Mouse (Mus musculus) small intestine, adult 2 months (tissue): ENCODE results near the gene Abhd16b. TPM values are rescaled to one million over a fixed set of nuclear protein-coding genes. Genes with fewer than 3 reads are reported as not detected.

Experiments
- H3K27ac ChIP-seq: fragments of 200-500 bp; 2 replicates; pipeline ENCODE4 v1.5.1; 2012; ENCODE audit warnings: low read depth, low read length, control low read depth, inconsistent platforms; ENCODE audit not compliant: insufficient read depth
- H3K27me3 ChIP-seq: fragments of 200-500 bp; 2 replicates; pipeline ENCODE4 v1.6.1; 2012; ENCODE audit warnings: mild to moderate bottlenecking, moderate library complexity, low read length, inconsistent platforms; ENCODE audit not compliant: control insufficient read depth, insufficient read depth
- H3K36me3 ChIP-seq: fragments of 200-500 bp; 2 replicates; pipeline ENCODE4 v1.6.1; 2012; ENCODE audit warnings: mild to moderate bottlenecking, low read length, control low read depth, inconsistent platforms; ENCODE audit not compliant: control insufficient read depth, insufficient read depth
- H3K4me1 ChIP-seq: fragments of 200-500 bp; 2 replicates; pipeline ENCODE4 v1.6.1; 2012; ENCODE audit warnings: low read length, inconsistent platforms, mixed read lengths; ENCODE audit not compliant: control insufficient read depth, insufficient read depth, insufficient read length
- H3K4me3 ChIP-seq: fragments of 200-500 bp; 2 replicates; pipeline ENCODE4 v1.5.1; 2012; ENCODE audit warnings: low read depth, mild to moderate bottlenecking, control low read depth, inconsistent platforms, low read length, moderate library complexity
- CTCF ChIP-seq: fragments of 200-500 bp; IDR thresholded peaks from 2 replicates; pipeline ENCODE4 v1.5.1; 2012; ENCODE audit warnings: low read depth, mild to moderate bottlenecking, control low read depth, inconsistent platforms, low read length, moderate library complexity, mixed read lengths; ENCODE audit not compliant: insufficient replicate concordance, insufficient read length; ENCODE audit errors: extremely low read depth
- POLR2A ChIP-seq: fragments of 200-500 bp; IDR thresholded peaks from 2 replicates; pipeline ENCODE4 v1.6.1; 2012; ENCODE audit warnings: low read depth, mild to moderate bottlenecking, control low read depth, inconsistent platforms, low read length, moderate library complexity
- WGBS: fragments of 180-500 bp; shearing (Covaris S2); methylation state at CpG from one replicate; pipeline ENCODE4 v1.1.7; 2018; 5-methylcytosine and 5-hydroxymethylcytosine counted together
- polyA plus RNA-seq: library from polyadenylated mRNA; depleted of rRNA; stranded (reverse); fragments of >200 nt; gene quantifications from 2 replicates; pipeline ENCODE4 v1.2.3, GENCODE M21; 2012

The Abhd16b gene
- polyA plus RNA-seq, 1 experiment: not detected

DNA sequence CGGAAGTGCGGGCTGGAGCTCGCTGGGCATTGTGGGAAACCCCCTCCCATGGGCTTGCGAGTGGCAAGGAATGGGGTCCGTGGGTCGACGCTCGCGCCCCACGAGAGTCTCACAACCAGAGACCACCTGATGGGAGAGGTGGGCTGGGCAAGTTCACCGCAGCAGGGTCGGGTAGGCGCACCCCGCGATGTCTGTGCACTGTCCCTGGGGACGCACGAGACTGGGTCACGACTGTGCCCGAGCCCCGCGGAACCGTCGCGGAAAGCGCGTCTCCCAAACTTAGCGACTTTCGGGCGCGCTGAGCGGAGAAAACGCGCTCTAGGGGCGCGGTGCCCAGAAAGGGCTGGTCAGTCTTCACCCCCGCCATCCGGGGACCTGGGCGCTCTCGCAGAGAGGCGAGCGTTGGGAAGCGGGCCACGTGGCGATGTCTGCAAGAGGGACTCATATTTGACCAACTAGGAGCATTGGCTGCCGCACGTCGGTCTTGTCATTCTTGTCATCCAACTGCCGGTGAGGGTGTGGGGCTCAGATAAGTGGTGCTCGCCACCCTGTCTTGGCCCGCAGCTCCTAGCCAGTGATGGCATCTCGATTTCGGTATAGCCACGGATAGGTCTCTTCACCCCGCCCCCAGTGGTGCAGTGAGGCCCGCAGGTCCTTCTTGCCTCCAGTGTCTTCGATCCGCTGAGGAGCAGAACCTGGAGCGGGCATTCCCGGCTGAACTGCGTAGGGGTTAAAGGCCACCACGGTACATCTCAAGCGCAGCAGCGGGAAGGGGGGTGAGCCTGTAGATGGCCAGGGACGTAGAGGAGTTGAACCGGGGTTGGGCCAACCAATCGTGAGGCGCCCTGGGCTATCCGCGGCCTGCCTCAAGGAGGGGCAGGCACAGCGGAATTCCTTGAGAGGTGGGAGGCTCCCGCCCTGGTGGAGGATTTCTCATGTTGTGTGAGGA is 33.1 kb upstream of the Abhd16b start:
- 3% methylated on average over 71 of the region's 71 CpGs for WGBS
- H3K4me3 ChIP-seq: peak overlapping the region; percentile 63
- H3K36me3 ChIP-seq: no peaks in the 10 kb centered on the region
- TF ChIP-seq POLR2A (no peak), CTCF (no peak)
- peaks cover 37% of the 10 kb centered on the region for H3K27me3 ChIP-seq
- peaks cover 6% of the 10 kb centered on the region; the same call in 1 of the 2 replicates for H3K4me1 ChIP-seq
- no peak overlapping the region for H3K27ac ChIP-seq

DNA sequence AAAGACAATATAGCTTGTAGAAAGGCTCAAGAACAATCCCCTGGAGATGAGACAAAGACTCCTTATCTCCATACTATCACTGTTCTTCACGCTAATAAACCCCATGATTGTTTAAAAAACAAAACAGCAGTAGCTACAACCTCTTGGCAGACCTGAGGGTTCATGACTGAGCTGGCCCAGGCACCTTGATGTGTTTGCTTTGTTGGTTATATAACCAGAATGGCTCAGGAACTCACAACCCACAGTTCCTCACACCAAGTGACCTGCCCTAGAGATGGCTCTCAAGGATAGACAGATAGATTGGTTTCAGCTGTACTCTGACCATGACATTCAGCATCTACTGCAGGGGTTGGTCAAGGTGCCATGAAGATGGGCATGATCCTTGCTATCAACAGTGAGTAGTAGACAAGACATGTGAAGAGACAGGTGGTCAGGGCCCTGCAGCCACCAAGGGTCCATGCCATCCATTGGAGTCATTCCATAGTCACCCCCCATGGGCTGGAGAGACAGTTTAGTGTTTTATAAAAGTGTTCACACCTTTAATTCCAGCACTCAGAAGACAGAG is 31.4 kb upstream of the Abhd16b start:
- Histone ChIP-seq H3K4me1 (peaks cover 6% of the 10 kb centered on the region; the same call in 1 of the 2 replicates), H3K4me3 (no peak overlapping the region), H3K27ac (no peak overlapping the region), H3K27me3 (peaks cover 35% of the 10 kb centered on the region), H3K36me3 (no peaks in the 10 kb centered on the region)
- TF ChIP-seq CTCF (no peak), POLR2A (no peak)
- WGBS: 70% methylated on average over 1 of the region's 1 CpGs

DNA sequence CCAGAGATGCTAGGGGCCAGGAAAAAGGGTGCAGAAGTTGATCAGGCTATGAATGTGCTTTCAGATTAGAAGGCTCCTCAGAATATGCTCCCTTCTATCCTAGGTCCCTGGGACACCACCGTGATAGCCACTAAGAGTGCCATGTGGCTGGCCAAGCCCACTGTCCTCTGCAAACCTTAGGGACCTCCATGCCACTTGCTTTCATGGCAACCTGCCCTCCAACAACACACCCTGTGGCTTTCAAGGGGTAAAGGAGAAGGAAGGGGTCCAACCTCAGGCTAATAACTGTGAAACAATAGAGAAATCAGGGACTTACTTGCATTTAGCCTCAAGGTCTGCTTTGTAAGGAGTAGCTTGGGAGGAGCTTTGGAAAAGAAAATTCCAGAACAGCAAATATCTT is 30.4 kb upstream of the Abhd16b start:
- Histone ChIP-seq H3K36me3 (no peaks in the 10 kb centered on the region), H3K27ac (no peak overlapping the region), H3K27me3 (peaks cover 27% of the 10 kb centered on the region), H3K4me3 (no peak overlapping the region), H3K4me1 (peaks cover 6% of the 10 kb centered on the region; the same call in 1 of the 2 replicates)
- TF ChIP-seq POLR2A: no peak
- no peak for TF ChIP-seq CTCF
- 86% methylated on average over 1 of the region's 1 CpGs for WGBS

DNA sequence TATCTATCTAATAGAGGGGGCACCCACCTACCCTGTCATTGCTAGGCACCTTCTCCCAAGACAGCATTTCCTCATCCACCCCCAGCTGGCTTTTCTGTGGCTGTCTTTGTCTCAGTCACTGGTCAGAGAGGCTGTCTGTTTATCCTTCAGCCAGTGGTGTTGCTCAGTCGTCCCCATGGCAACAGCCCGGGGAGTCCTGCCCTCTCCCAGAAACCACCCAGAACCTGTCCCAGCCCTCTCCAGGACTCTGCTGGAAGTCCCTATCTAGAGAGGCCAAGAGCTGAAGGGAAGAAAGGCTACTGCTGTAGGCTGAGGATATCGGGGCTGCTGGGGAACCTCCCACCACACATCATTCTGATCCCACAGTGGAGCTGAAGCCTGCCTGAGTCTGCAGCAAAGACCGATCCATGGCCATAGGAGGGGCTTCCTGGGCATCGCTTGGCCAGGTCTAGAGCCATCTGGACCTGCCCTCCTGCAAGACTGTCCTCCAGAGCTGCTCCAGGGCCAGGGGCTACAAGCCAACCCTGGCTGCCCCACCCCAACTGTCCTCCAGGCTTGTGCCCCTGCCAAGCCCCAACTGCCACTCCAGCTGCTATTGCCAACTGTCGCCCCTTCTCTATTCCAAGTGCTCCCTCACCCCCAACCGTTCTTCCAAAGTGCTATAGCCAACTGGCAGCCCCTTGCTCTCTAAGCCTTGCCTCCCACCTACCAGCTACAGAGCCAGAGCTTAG is 29.8 kb upstream of the Abhd16b start:
- Histone ChIP-seq H3K36me3 (no peaks in the 10 kb centered on the region), H3K27ac (no peak overlapping the region), H3K4me1 (peaks cover 6% of the 10 kb centered on the region; the same call in 1 of the 2 replicates), H3K4me3 (no peak overlapping the region), H3K27me3 (peaks cover 22% of the 10 kb centered on the region)
- 34% methylated on average over 7 of the region's 7 CpGs for WGBS
- no peak for TF ChIP-seq POLR2A
- no peak for TF ChIP-seq CTCF

DNA sequence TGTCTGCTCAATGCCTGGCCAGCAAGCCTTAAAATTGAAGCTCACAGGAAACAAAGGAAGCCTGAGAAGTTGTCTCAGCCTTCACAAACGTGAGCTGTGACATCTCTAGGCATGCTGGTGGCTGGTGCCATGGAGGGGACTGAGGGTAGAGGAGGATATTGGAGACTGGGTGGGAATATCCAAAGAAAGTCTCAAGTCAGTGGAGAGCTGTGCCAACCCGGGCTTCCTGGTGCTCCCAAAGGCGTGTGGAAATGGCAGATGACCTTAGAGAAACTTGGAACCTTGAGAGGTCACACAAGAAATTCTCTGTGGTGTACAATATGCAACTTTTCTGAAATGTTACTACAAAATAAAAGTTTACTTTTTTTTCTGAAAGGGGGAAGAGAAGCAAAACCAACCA is 27.6 kb upstream of the Abhd16b start:
- no peaks in the 10 kb centered on the region; the same call in 1 of the 2 replicates for H3K4me1 ChIP-seq
- no peaks in the 10 kb centered on the region for H3K36me3 ChIP-seq
- no peak for TF ChIP-seq POLR2A
- no peak for TF ChIP-seq CTCF
- no peak overlapping the region for H3K4me3 ChIP-seq
- H3K27ac ChIP-seq: no peak overlapping the region
- H3K27me3 ChIP-seq: peaks cover 2% of the 10 kb centered on the region
- 61% methylated on average over 3 of the region's 3 CpGs for WGBS

DNA sequence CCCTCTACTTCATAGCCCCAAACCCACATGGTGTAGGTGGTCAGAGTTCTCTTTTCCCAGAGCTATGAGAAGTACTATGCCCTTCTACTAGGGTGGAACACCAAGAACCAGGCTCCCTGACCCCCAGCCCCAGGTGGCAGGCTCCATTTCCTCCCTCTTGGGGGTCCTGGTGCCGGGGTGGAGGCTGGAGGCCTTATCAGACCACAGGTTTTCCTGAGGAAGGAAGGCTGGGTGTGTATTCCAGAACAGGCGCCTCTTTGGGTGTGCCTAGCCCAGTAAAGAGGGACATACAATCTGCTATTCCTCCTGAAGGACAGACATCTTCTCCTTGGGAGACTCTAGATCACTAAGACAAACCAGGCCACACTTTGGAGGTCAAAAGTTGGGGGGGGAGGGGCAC is 22.7 kb upstream of the Abhd16b start:
- Histone ChIP-seq H3K36me3 (no peaks in the 10 kb centered on the region), H3K4me3 (no peak overlapping the region), H3K4me1 (no peaks in the 10 kb centered on the region), H3K27ac (no peak overlapping the region), H3K27me3 (no peaks in the 10 kb centered on the region)
- WGBS: 59% methylated on average over 2 of the region's 2 CpGs
- TF ChIP-seq CTCF: no peak
- no peak for TF ChIP-seq POLR2A
